Mouse (Mus musculus) heart, embryonic 11.5 days (tissue): ENCODE data around the gene Gm37240. TPM values are rescaled to one million over a fixed set of nuclear protein-coding genes. Genes with fewer than 3 reads are reported as not detected.

ENCODE experiments used
- ATAC-seq: fragments of 200-750 bp; cut with Nextera tagmentation; replicated peaks from 2 replicates; pipeline ENCODE4 v1.8.0; 2017; ENCODE audit warnings: moderate library complexity; ENCODE audit not compliant: insufficient number of reproducible peaks, low FRiP score, low TSS enrichment
- H3K27ac ChIP-seq: fragments of 300-500 bp; sonication (generic); 2 replicates; pipeline ENCODE4 v1.5.1; 2014; ENCODE audit warnings: mild to moderate bottlenecking, low read depth, low read length
- H3K27me3 ChIP-seq: fragments of 300-500 bp; sonication (generic); 2 replicates; pipeline ENCODE4 v1.6.1; 2014; ENCODE audit warnings: mild to moderate bottlenecking, low read length, mixed read lengths; ENCODE audit not compliant: control insufficient read depth, insufficient read depth
- H3K36me3 ChIP-seq: fragments of 300-500 bp; sonication (generic); 2 replicates; pipeline ENCODE4 v1.6.1; 2014; ENCODE audit warnings: mild to moderate bottlenecking, low read length, moderate library complexity, mixed read lengths; ENCODE audit not compliant: control insufficient read depth, insufficient read depth
- H3K4me1 ChIP-seq: fragments of 300-500 bp; sonication (generic); 2 replicates; pipeline ENCODE4 v1.6.1; 2014; ENCODE audit warnings: low read length; ENCODE audit not compliant: control insufficient read depth, insufficient read depth
- H3K4me2 ChIP-seq: fragments of 300-500 bp; sonication (generic); 2 replicates; pipeline ENCODE4 v1.6.1; 2014; ENCODE audit warnings: mild to moderate bottlenecking, moderate library complexity
- H3K4me3 ChIP-seq: fragments of 300-500 bp; sonication (generic); 2 replicates; pipeline ENCODE4 v1.5.1; 2014; ENCODE audit warnings: low read depth, low read length
- H3K9ac ChIP-seq: fragments of 300-500 bp; sonication (generic); 2 replicates; pipeline ENCODE4 v1.6.1; 2014; ENCODE audit warnings: mild to moderate bottlenecking, low read depth, low read length, moderate library complexity
- H3K9me3 ChIP-seq: fragments of 300-500 bp; sonication (generic); replicated peaks from 2 replicates; pipeline ENCODE4 v1.6.1; 2016; ENCODE audit warnings: low read length; ENCODE audit not compliant: control insufficient read depth
- WGBS: fragments of 180-500 bp; shearing (Covaris S2); extraction: QIAGEN DNeasy Blood & Tissue Kit; methylation state at CpG from one replicate; pipeline ENCODE4 v1.1.7; 2014; ENCODE audit not compliant: insufficient replicate concordance; 5-methylcytosine and 5-hydroxymethylcytosine counted together
- polyA plus RNA-seq: library from polyadenylated mRNA; unstranded; fragments of >200 nt; fragmentation: Nextera tagmentation; extraction: Ambion mirVana; gene quantifications from 2 replicates; pipeline ENCODE4 v1.2.1, GENCODE M21; 2014

Gm37240 gene
- polyA plus RNA-seq, 1 experiment from 2014 or later = 4.5 TPM

DNA sequence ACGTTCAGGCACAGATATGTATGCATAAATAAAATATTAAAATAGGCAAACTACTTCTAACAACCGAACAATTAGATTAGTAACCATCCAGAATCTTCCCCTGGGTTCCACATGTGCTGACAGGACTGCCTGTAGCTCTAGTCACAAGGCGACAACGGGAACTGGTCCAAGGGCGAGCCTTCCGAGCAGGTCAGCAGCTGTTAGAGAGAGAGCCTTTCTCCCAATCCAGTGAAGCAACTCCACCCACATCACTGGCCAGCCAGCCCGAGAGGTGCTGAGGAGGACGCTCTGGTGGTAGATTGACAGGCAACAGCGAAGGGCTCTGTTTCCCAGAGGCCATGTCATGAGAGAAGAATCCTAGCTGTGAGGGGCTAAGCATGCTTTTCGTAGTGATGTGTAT is 1178.8 kb downstream of the Gm37240 start:
- peaks cover 10% of the 10 kb centered on the region; the same call in 1 of the 2 replicates for H3K4me1 ChIP-seq
- no peaks in the 10 kb centered on the region for H3K9me3 ChIP-seq
- H3K27me3 ChIP-seq = no peaks in the 10 kb centered on the region
- WGBS = 64% methylated on average over 10 of the region's 10 CpGs
- H3K9ac ChIP-seq = no peak overlapping the region
- H3K27ac ChIP-seq = no peak overlapping the region
- H3K36me3 ChIP-seq = no peaks in the 10 kb centered on the region
- no peak overlapping the region for H3K4me2 ChIP-seq
- no peak for ATAC-seq
- no peak overlapping the region for H3K4me3 ChIP-seq

- H3K4me1 ChIP-seq = peaks cover 10% of the 10 kb centered on the region; the same call in 1 of the 2 replicates
- no peak overlapping the region for H3K4me2 ChIP-seq
- 82% methylated on average over 9 of the region's 9 CpGs for WGBS
- no peak overlapping the region for H3K4me3 ChIP-seq
- no peak overlapping the region for H3K27ac ChIP-seq
- ATAC-seq = no peak
- H3K9ac ChIP-seq = no peak overlapping the region
- H3K27me3 ChIP-seq = no peaks in the 10 kb centered on the region
- no peaks in the 10 kb centered on the region for H3K36me3 ChIP-seq
- H3K9me3 ChIP-seq = no peaks in the 10 kb centered on the region
These were observed 1182.1 kb downstream of the Gm37240 start for GRCm38 (mm10) chr3:84705224-84705623.

GRCm38 (mm10) chr3:84703083-84703810 is 1184.1 kb downstream of the Gm37240 start:
- Histone ChIP-seq H3K4me2 (no peak overlapping the region), H3K4me3 (no peak overlapping the region), H3K36me3 (no peaks in the 10 kb centered on the region), H3K9me3 (no peaks in the 10 kb centered on the region), H3K4me1 (peaks cover 5% of the 10 kb centered on the region; the same call in 1 of the 2 replicates), H3K27ac (no peak overlapping the region), H3K9ac (no peak overlapping the region), H3K27me3 (no peaks in the 10 kb centered on the region)
- 68% methylated on average over 11 of the region's 11 CpGs for WGBS
- no peak for ATAC-seq

DNA sequence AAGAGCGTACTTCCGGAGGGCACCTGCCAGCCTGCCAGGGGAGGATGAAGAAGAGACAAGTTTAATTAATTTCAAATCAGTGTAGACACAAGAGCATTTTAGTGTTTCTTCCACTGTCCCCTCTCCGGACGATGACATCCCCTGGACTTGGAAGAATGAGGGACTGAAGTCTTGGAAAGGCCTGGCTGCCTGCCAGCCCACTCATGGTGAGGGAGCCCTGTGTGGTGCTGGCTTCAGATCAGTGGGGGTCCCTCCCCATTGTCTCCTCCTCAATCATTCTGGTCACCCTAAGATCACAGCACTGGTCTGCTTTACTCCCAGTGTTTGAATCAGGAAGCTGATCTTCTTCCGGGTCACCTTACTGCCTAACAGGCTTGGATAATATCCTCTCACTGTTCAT is 1185.4 kb downstream of the Gm37240 start:
- 84% methylated on average over 5 of the region's 5 CpGs for WGBS

GRCm38 (mm10) chr3:84701509-84701908 is 1185.8 kb downstream of the Gm37240 start:
- H3K27ac ChIP-seq = no peak overlapping the region
- peaks cover 1% of the 10 kb centered on the region; the same call in 1 of the 2 replicates for H3K4me1 ChIP-seq
- H3K9me3 ChIP-seq = no peaks in the 10 kb centered on the region
- no peak overlapping the region for H3K9ac ChIP-seq
- no peaks in the 10 kb centered on the region for H3K27me3 ChIP-seq
- WGBS = 71% methylated on average over 2 of the region's 2 CpGs
- ATAC-seq = no peak
- no peaks in the 10 kb centered on the region for H3K36me3 ChIP-seq
- no peak overlapping the region for H3K4me2 ChIP-seq
- H3K4me3 ChIP-seq = no peak overlapping the region

More for the DNA sequence above, 1185.4 kb downstream of the Gm37240 start:
- Histone ChIP-seq H3K4me2 (no peak overlapping the region), H3K27ac (no peak overlapping the region), H3K4me1 (no peaks in the 10 kb centered on the region), H3K36me3 (no peaks in the 10 kb centered on the region), H3K9me3 (no peaks in the 10 kb centered on the region), H3K27me3 (no peaks in the 10 kb centered on the region), H3K4me3 (no peak overlapping the region), H3K9ac (no peak overlapping the region)
- ATAC-seq = no peak

DNA sequence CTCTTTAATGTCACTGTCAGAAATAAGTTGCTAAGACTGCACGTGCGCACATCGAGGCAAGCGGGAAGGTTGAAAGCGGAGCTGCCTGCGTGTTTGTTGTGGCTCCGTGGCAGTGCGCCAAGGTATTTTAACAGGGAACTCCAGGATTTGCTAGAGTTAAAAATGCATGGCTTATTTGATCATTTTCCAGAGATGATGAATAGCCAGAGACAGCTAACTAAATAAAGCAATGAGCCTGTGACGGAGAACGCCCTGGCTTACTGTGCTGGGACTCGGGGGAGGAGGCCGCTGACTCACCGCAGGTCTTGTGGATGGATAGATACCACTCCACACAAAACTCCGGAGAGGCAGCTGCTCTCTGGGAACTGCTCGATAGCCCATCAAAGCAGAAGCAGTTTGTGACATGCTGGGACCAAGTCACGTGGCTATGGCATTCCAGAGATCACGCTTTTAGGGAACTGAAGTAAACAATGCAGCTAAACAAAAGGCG is 1190.8 kb downstream of the Gm37240 start:
- Histone ChIP-seq H3K36me3 (no peaks in the 10 kb centered on the region), H3K27ac (no peak overlapping the region), H3K4me2 (peak overlapping the region; percentile 24), H3K9me3 (no peaks in the 10 kb centered on the region), H3K27me3 (peaks cover 4% of the 10 kb centered on the region; the same call in 1 of the 2 replicates), H3K4me1 (peaks cover 4% of the 10 kb centered on the region; the same call in 1 of the 2 replicates), H3K9ac (no peak overlapping the region), H3K4me3 (no peak overlapping the region)
- 37% methylated on average over 18 of the region's 18 CpGs for WGBS
- no peak for ATAC-seq

GRCm38 (mm10) chr3:84695867-84696361 is 1191.4 kb downstream of the Gm37240 start:
- peaks cover 4% of the 10 kb centered on the region; the same call in 1 of the 2 replicates for H3K4me1 ChIP-seq
- H3K9ac ChIP-seq = no peak overlapping the region
- no peak overlapping the region for H3K27ac ChIP-seq
- no peak overlapping the region for H3K4me3 ChIP-seq
- H3K36me3 ChIP-seq = no peaks in the 10 kb centered on the region
- no peak overlapping the region for H3K4me2 ChIP-seq
- H3K27me3 ChIP-seq = peaks cover 4% of the 10 kb centered on the region; the same call in 1 of the 2 replicates
- ATAC-seq = no peak
- no peaks in the 10 kb centered on the region for H3K9me3 ChIP-seq
- WGBS = 67% methylated on average over 9 of the region's 9 CpGs

DNA sequence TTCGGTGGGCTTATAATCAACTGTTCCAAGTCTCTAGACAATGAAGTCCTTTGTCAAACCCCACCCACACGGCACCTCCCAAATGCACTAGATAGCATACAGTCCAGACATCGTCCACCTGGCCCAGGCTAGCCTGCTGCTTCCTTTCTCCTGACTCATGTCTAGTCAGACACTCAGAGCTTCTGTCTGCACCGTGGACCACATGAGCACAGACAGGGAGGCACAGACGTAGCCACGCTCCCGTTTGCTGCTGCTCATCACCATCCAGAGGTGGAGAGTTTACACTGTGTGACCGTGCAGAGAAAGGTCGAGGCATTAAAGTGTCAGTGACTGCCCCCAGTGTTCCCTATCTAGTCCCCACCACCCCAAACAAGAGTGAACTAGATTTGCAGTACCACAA is 1191.9 kb downstream of the Gm37240 start:
- no peak overlapping the region for H3K27ac ChIP-seq
- H3K4me3 ChIP-seq = no peak overlapping the region
- H3K27me3 ChIP-seq = peaks cover 4% of the 10 kb centered on the region; the same call in 1 of the 2 replicates
- H3K9ac ChIP-seq = no peak overlapping the region
- H3K4me1 ChIP-seq = peaks cover 4% of the 10 kb centered on the region; the same call in 1 of the 2 replicates
- H3K9me3 ChIP-seq = no peaks in the 10 kb centered on the region
- ATAC-seq = no peak; the same call in 1 of the 2 replicates
- WGBS = 47% methylated on average over 9 of the region's 9 CpGs
- H3K36me3 ChIP-seq = no peaks in the 10 kb centered on the region
- no peak overlapping the region for H3K4me2 ChIP-seq
